Comparison of ENCODE assay signal across 16 mouse cellular contexts in genomic region chr7:95558589-95558988, GRCm38 (mm10).
"Had no signal": no experiment of that assay in that cellular context is flagged by ENCODE, and none has a peak within 500 bp of the region (broad histone marks: within the 10 kb centered on the region; RNA-seq: fewer than 3 reads in every experiment).

No protein-coding gene starts in this region.

- H3K36me3 ChIP-seq: neural tube, embryonic 12.5 days; neural tube, embryonic 13.5 days; neural tube, embryonic 15.5 days; stomach, embryonic 15.5 days had no signal

- H3K27me3 ChIP-seq: neural tube, embryonic 12.5 days; neural tube, embryonic 13.5 days; neural tube, embryonic 15.5 days; stomach, embryonic 15.5 days had no signal

- H3K9ac ChIP-seq: neural tube, embryonic 12.5 days; neural tube, embryonic 13.5 days; neural tube, embryonic 15.5 days; stomach, embryonic 15.5 days had no signal

- H3K4me1 ChIP-seq: neural tube, embryonic 12.5 days; neural tube, embryonic 13.5 days; neural tube, embryonic 15.5 days; stomach, embryonic 15.5 days had no signal

- H3K9me3 ChIP-seq: neural tube, embryonic 12.5 days; neural tube, embryonic 13.5 days; neural tube, embryonic 15.5 days; stomach, embryonic 15.5 days had no signal

- H3K4me2 ChIP-seq: neural tube, embryonic 12.5 days; neural tube, embryonic 13.5 days; neural tube, embryonic 15.5 days; stomach, embryonic 15.5 days had no signal

- DNase-seq: retina, postnatal 1 day; right cerebral cortex, adult 18-20 months; right cerebral cortex, postnatal 14 days; right cerebral cortex, postnatal 25 days; right cerebral cortex, postnatal 4 days; thymus, adult 18-20 months; thymus, adult 2 months; thymus, postnatal 14 days; thymus, postnatal 25 days; thymus, postnatal 36 days; thymus, postnatal 4 days had no signal

- H3K27ac ChIP-seq: neural tube, embryonic 12.5 days; neural tube, embryonic 13.5 days; neural tube, embryonic 15.5 days; stomach, embryonic 15.5 days; stomach, postnatal 0 days had no signal

- H3K4me3 ChIP-seq: neural tube, embryonic 12.5 days; neural tube, embryonic 13.5 days; neural tube, embryonic 15.5 days; stomach, embryonic 15.5 days had no signal
